Mouse (Mus musculus) midbrain, embryonic 15.5 days (tissue): ENCODE data around the gene Stxbp6. TPM values are rescaled to one million over a fixed set of nuclear protein-coding genes. Genes with fewer than 3 reads are reported as not detected.
"Not testable (repeated sequence)": the region's sequence is repeated elsewhere in the genome, so short reads cannot be mapped to it uniquely, and the experiment has no call there.

ENCODE experiments used
- ATAC-seq: fragments of 200-750 bp; cut with Nextera tagmentation; replicated peaks from 2 replicates; pipeline ENCODE4 v1.8.0; 2017; ENCODE audit warnings: moderate TSS enrichment
- H3K27ac ChIP-seq: fragments of 300-500 bp; sonication (generic); 2 replicates; pipeline ENCODE4 v1.5.1; 2015; ENCODE audit warnings: mild to moderate bottlenecking, inconsistent platforms
- H3K27me3 ChIP-seq: fragments of 300-500 bp; sonication (generic); replicated peaks from 2 replicates; pipeline ENCODE4 v1.6.1; 2015; ENCODE audit warnings: inconsistent platforms
- H3K36me3 ChIP-seq: fragments of 300-500 bp; sonication (generic); replicated peaks from 2 replicates; pipeline ENCODE4 v1.6.1; 2015; ENCODE audit warnings: inconsistent platforms
- H3K4me1 ChIP-seq: fragments of 300-500 bp; sonication (generic); 2 replicates; pipeline ENCODE4 v1.6.1; 2015; ENCODE audit warnings: inconsistent platforms
- H3K4me2 ChIP-seq: fragments of 300-500 bp; sonication (generic); 2 replicates; pipeline ENCODE4 v1.6.1; 2015; ENCODE audit warnings: inconsistent platforms, mild to moderate bottlenecking, moderate library complexity
- H3K4me3 ChIP-seq: fragments of 300-500 bp; sonication (generic); 2 replicates; pipeline ENCODE4 v1.5.1; 2015; ENCODE audit warnings: mild to moderate bottlenecking, inconsistent platforms
- H3K9ac ChIP-seq: fragments of 300-500 bp; sonication (generic); 2 replicates; pipeline ENCODE4 v1.6.1; 2015; ENCODE audit warnings: mild to moderate bottlenecking, inconsistent platforms
- H3K9me3 ChIP-seq: fragments of 300-500 bp; sonication (generic); 2 replicates; pipeline ENCODE4 v1.6.1; 2016; ENCODE audit warnings: inconsistent platforms
- WGBS: fragments of 180-500 bp; shearing (Covaris S2); methylation state at CpG from one replicate; pipeline ENCODE4 v1.1.7; 2015; ENCODE audit warnings: mixed read lengths; 5-methylcytosine and 5-hydroxymethylcytosine counted together
- polyA plus RNA-seq: library from polyadenylated mRNA; unstranded; fragments of >200 nt; fragmentation: Nextera tagmentation; extraction: Ambion mirVana; gene quantifications from 2 replicates; pipeline ENCODE4 v1.2.1, GENCODE M21; 2015

Stxbp6 gene
- 17.8 and 18.0 TPM in 2 replicates for polyA plus RNA-seq

DNA sequence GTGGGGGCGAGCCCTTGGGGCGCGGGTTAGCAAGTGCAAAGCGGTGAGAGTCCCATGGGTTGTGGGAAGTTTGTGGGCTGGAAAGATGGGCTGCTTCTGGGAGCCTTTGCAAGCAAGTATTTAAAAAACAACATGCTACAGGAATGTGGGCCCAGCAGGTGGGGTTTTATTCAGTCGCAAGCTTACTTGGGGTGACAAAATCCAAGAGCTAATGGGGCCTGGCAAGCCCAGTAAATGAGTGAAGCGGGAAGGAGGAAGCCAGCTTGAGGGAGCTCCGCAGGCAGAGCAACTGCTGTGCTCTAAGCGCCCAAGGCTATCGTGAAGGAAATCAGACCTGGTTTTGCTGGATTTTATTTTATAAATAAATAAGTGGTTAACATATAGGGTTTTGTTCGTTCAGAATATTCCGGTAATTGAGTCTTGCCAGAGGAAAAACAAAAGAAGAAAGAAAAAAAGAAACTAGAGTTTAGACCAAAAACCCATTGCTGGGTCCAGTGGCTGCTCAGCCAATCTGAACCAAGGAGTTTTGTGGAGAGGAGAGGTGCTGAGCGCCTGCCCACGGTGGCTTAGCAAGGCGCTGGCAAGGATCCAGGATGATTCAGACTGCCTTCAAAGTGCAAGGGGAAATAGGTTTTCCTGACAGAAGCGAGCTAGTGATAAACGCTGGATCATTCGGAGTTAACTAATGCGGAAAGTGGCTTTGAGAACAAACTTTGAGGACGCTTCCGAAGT, at the start of gene Stxbp6:
Stxbp6 (minus strand) TSS at position 99 of the 732 bp plus-strand sequence.
- Histone ChIP-seq H3K4me2 (peak within 1 kb of the TSS; percentile 99), H3K4me3 (peak within 1 kb of the TSS; percentile 80), H3K27ac (peak within 1 kb of the TSS; percentile 73), H3K36me3 (no peaks in the 10 kb centered on the region), H3K4me1 (peaks cover 24% of the 10 kb centered on the region), H3K9me3 (no peaks in the 10 kb centered on the region), H3K9ac (peak within 1 kb of the TSS; percentile 58), H3K27me3 (peaks cover 3% of the 10 kb centered on the region; the same call in 1 of the 2 replicates)
- peak; percentile 62 for ATAC-seq
- WGBS = 2% methylated on average over 20 of the region's 20 CpGs

DNA sequence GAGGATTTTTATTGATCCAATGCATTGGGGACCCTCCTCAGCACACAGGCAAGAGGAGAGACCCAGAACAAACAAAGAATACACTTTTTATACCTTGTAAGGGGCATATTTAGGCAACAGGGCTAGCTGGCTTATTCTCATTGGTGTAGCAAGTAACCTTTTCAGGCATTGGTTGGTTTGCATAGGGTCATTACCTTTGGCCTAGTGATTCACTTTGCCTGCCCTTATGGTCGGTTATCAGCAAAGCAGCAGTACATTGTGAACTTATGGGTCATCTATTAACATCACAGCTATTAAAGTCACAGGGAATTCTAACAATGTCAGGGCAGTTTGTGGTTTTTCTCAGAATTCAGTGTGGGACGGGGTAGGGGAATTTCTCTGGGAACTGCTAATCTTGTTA, 28.4 kb upstream of the Stxbp6 start:
- H3K4me1 ChIP-seq, H3K9ac ChIP-seq, H3K9me3 ChIP-seq, ATAC-seq, H3K27ac ChIP-seq, H3K36me3 ChIP-seq, H3K4me2 ChIP-seq, H3K4me3 ChIP-seq, H3K27me3 ChIP-seq: not testable (repeated sequence)
- 81% methylated on average over 2 of the region's 2 CpGs for WGBS

- no peak overlapping the region for H3K4me2 ChIP-seq
- no peak for ATAC-seq
- 61% methylated on average over 2 of the region's 2 CpGs for WGBS
- H3K36me3 ChIP-seq = no peaks in the 10 kb centered on the region
- H3K27me3 ChIP-seq = no peaks in the 10 kb centered on the region
- H3K4me1 ChIP-seq = no peaks in the 10 kb centered on the region
- no peak overlapping the region for H3K4me3 ChIP-seq
- no peak overlapping the region for H3K9ac ChIP-seq
- no peaks in the 10 kb centered on the region for H3K9me3 ChIP-seq
- no peak overlapping the region for H3K27ac ChIP-seq
Observed at GRCm38 (mm10) chr12:45093732-45094131, 19.2 kb upstream of the Stxbp6 start.

DNA sequence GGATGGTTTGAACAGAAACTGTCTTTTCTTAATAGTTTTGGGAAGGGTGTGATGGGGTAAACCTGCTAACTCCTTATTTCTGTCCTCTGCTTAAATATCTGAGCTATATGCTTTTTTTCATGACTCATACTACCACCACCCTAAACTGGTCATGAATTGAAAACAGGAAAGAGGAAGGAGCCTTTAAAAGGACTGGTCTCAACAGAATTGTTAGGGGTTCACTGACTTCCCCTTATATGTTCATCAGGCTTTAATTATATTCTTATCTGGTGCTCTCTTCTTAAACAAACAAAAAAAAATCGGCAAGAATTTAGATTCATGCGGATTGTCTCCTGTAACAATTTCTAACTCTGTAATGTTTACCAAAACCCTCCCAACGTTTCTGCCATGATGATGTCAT, 17.9 kb upstream of the Stxbp6 start:
- Histone ChIP-seq H3K27me3 (no peaks in the 10 kb centered on the region), H3K9me3 (no peaks in the 10 kb centered on the region), H3K9ac (no peak overlapping the region), H3K4me2 (no peak overlapping the region), H3K4me1 (no peaks in the 10 kb centered on the region), H3K36me3 (no peaks in the 10 kb centered on the region), H3K27ac (no peak overlapping the region), H3K4me3 (no peak overlapping the region)
- ATAC-seq = no peak
- 81% methylated on average over 3 of the region's 3 CpGs for WGBS

- no peak overlapping the region for H3K4me3 ChIP-seq
- H3K4me2 ChIP-seq = no peak overlapping the region
- H3K36me3 ChIP-seq = no peaks in the 10 kb centered on the region
- WGBS = 88% methylated on average over 1 of the region's 1 CpGs
- H3K9me3 ChIP-seq = no peaks in the 10 kb centered on the region
- no peak overlapping the region for H3K9ac ChIP-seq
- no peaks in the 10 kb centered on the region for H3K27me3 ChIP-seq
- H3K27ac ChIP-seq = no peak overlapping the region
- no peak for ATAC-seq
- no peaks in the 10 kb centered on the region for H3K4me1 ChIP-seq
Observed at GRCm38 (mm10) chr12:45083145-45083475, 8.6 kb upstream of the Stxbp6 start.

DNA sequence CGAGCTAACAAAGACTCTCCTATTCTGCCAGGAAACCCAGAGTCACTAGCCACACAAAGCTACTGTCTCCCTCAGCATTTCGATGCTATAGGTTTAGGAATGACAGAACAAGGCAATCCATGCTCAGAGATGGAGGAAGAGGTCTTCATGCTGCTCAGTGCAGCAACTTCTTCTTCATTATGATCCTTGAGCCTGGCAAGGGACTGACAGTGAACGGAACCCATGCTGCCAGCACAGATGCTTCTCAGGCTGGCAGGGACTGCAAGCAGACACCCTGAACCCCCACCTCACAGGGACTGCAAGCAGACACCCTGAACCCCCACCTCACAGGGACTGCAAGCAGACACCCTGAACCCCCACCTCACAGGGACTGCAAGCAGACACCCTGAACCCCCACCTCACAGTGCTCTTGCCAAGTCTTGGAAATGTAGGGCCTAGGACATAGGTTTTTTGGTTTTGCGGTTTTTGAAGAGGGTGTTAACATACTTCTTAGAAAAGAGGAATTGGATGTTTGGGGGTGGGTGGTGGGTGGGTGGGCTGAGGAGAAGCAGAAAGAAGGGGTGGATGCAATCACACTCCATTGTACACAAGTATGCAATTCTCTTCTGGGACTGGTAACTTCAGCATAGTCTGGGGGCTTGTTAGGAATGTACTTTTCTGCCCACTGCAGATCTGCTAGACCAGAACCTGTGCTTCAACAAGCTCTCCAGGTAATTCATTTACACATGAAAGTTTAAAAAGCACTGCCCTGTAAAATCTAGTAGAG, 8.1 kb upstream of the Stxbp6 start:
- WGBS = 82% methylated on average over 4 of the region's 4 CpGs
- H3K9ac ChIP-seq = no peak overlapping the region
- H3K9me3 ChIP-seq = no peaks in the 10 kb centered on the region
- no peak overlapping the region for H3K4me2 ChIP-seq
- no peak overlapping the region for H3K4me3 ChIP-seq
- H3K4me1 ChIP-seq = no peaks in the 10 kb centered on the region
- no peaks in the 10 kb centered on the region for H3K27me3 ChIP-seq
- no peaks in the 10 kb centered on the region for H3K36me3 ChIP-seq
- no peak overlapping the region for H3K27ac ChIP-seq
- no peak for ATAC-seq

- Histone ChIP-seq H3K9me3 (no peaks in the 10 kb centered on the region), H3K36me3 (no peaks in the 10 kb centered on the region), H3K4me3 (no peak overlapping the region), H3K9ac (no peak overlapping the region), H3K27ac (no peak overlapping the region), H3K27me3 (no peaks in the 10 kb centered on the region), H3K4me2 (no peak overlapping the region), H3K4me1 (no peaks in the 10 kb centered on the region)
- ATAC-seq = no peak
- 75% methylated on average over 1 of the region's 1 CpGs for WGBS
Observed at GRCm38 (mm10) chr12:45081617-45082016, 7.1 kb upstream of the Stxbp6 start.

GRCm38 (mm10) chr12:45080753-45081122, 6.2 kb upstream of the Stxbp6 start:
- H3K9me3 ChIP-seq = no peaks in the 10 kb centered on the region
- H3K27me3 ChIP-seq = no peaks in the 10 kb centered on the region
- H3K4me2 ChIP-seq = no peak overlapping the region
- H3K36me3 ChIP-seq = no peaks in the 10 kb centered on the region
- peaks cover under 1% of the 10 kb centered on the region; the same call in 1 of the 2 replicates for H3K4me1 ChIP-seq
- H3K4me3 ChIP-seq = no peak overlapping the region
- 70% methylated on average over 5 of the region's 5 CpGs for WGBS
- no peak overlapping the region for H3K27ac ChIP-seq
- ATAC-seq = no peak
- no peak overlapping the region for H3K9ac ChIP-seq

DNA sequence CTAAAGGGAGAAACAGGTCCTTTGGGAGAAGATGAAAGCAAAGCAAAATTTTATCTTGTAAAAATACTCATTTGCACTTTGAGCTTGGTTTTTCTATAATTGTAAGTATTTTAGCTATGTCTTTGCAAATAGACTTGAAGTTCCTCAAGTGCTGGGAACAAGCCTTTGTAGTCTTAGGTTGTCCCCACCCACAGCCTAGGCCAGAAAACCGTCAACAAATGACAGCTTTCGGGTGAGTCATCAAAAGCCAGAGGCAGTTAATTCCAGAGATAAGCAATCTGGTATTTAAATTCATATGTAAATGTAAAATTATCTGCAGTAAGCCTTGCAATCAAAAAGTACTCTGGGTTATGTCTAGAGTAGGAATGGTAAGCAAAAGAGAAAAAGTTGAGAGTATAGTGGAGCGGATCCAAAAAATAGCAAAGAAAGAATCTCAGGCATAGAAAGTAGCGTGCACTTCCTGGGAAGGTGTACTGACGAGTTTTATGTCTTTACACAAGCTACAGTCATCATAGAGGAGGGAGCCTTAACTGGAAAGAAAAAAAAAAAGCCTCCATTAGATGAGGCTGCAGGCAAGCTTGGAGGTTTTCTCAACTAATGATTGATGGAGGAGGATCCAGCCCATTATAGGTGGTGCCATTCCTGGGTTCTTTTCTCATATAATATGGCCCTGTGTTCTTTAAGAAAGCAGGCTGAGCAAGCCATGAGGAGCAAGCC, 5.7 kb upstream of the Stxbp6 start:
- Histone ChIP-seq H3K27me3 (no peaks in the 10 kb centered on the region), H3K36me3 (no peaks in the 10 kb centered on the region), H3K4me2 (no peak overlapping the region), H3K4me3 (no peak overlapping the region), H3K4me1 (peaks cover 6% of the 10 kb centered on the region), H3K9me3 (no peaks in the 10 kb centered on the region), H3K27ac (no peak overlapping the region), H3K9ac (no peak overlapping the region)
- ATAC-seq = no peak
- WGBS = 77% methylated on average over 5 of the region's 5 CpGs

- Histone ChIP-seq H3K4me3 (no peak overlapping the region), H3K36me3 (no peaks in the 10 kb centered on the region), H3K9ac (no peak overlapping the region), H3K4me1 (peaks cover 24% of the 10 kb centered on the region), H3K27me3 (peaks cover 3% of the 10 kb centered on the region; the same call in 1 of the 2 replicates), H3K4me2 (peak overlapping the region; percentile 99), H3K27ac (no peak overlapping the region), H3K9me3 (no peaks in the 10 kb centered on the region)
- WGBS = 74% methylated on average over 11 of the region's 11 CpGs
- ATAC-seq = no peak
Observed at GRCm38 (mm10) chr12:45075631-45076030, 1.1 kb upstream of the Stxbp6 start.

GRCm38 (mm10) chr12:45074042-45074601, 387 bp downstream of the Stxbp6 start:
- Histone ChIP-seq H3K27me3 (peaks cover 3% of the 10 kb centered on the region; the same call in 1 of the 2 replicates), H3K27ac (peak overlapping the region; percentile 73), H3K9ac (peak overlapping the region; percentile 58), H3K36me3 (no peaks in the 10 kb centered on the region), H3K4me2 (peak overlapping the region; percentile 99), H3K9me3 (no peaks in the 10 kb centered on the region), H3K4me3 (peak overlapping the region; percentile 80), H3K4me1 (peaks cover 24% of the 10 kb centered on the region)
- ATAC-seq = peak; percentile 89
- under 1% methylated on average over 62 of the region's 62 CpGs for WGBS
